Mouse (Mus musculus): ENCODE measurements at regions not wholly inside any gene's neighbourhood (a gene's known extent, or its start where the extent isn't known, plus 50 kb on each side); places are given as distances from the start of the nearest gene placed in this dataset.

DNA sequence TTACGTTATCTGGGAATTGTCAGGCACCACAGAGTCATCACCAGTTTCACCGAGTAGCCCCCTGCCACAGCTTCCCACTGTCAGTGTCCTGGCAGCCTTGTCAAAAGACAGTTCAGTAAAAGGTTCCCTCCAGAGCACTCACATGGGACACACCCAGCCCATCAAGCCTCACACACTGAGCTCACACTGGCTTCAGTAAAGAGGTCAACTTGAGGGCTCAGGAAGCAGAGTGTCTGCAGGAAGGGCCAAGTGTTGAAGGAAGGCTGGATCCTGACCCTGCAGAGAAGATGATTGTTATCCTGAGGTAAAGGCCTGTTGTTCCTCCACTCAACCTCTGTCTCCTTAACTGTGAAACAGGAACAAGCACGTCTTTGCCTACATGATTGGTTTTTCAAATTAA, 99.2 kb downstream of the Tbx19 start:
- Histone ChIP-seq H3K4me1 (ENCODE audit: control insufficient read depth, insufficient read depth, low read length) (no peaks in the 10 kb centered on the region), H3K4me3 (ENCODE audit: insufficient read depth, low read length) (no peak overlapping the region), H3K27ac (ENCODE audit: insufficient read depth, low read depth, low read length) (no peak overlapping the region)
- no peak for TF ChIP-seq CTCF (IDR thresholded peaks at IDR 0.05; ENCODE audit: low read depth, low read length)
- TF ChIP-seq POLR2A (IDR thresholded peaks at IDR 0.05; ENCODE audit: borderline replicate concordance, low read depth, low read length), result no peak

DNA sequence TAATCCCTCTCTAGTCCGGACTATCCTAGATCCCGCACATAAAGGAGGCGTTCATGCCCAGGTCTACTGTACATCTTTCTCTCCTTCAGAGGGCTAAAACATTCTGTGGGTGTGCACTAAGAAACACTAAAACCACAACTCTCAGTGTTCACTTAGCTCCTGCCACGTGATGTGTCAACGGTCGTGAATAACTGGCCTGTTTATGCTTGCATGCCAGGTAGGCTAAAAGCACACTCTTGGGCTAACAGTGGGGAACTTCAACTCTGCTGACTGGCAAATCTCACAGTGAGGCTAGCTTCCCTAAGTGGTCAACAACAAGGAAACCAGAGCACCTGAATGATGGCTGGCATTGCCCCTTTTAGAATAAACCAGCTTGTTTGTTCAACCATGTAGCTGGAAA, 106.3 kb downstream of the Tbx19 start:
- H3K4me3 ChIP-seq (ENCODE audit: insufficient read depth, low read length), result no peak overlapping the region
- TF ChIP-seq CTCF (IDR thresholded peaks at IDR 0.05; ENCODE audit: low read depth, low read length), result no peak
- TF ChIP-seq POLR2A (IDR thresholded peaks at IDR 0.05; ENCODE audit: borderline replicate concordance, low read depth, low read length), result no peak
- no peaks in the 10 kb centered on the region for H3K4me1 ChIP-seq (ENCODE audit: control insufficient read depth, insufficient read depth, low read length)
- no peak overlapping the region for H3K27ac ChIP-seq (ENCODE audit: insufficient read depth, low read depth, low read length)

DNA sequence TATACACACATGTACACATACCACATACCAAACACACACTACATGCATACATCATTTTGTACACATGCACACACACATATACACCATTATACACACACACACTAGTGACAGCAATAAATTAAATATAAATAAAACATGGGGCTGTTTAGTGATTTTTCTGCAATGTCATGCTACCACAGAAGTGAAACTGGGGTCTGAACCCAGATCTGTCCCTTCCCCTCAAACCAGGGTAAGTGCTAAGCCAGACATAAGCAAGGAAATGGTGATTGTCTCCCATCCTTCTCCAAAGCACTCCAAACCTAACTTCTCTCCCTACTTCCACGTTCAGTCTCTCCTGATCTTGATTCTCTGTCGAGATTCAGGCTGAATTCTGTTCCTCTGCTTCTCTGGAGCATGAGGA, 109.3 kb downstream of the Tbx19 start:
- Histone ChIP-seq H3K27ac (ENCODE audit: insufficient read depth, low read depth, low read length) (no peak overlapping the region), H3K4me1 (ENCODE audit: control insufficient read depth, insufficient read depth, low read length) (no peaks in the 10 kb centered on the region), H3K4me3 (ENCODE audit: insufficient read depth, low read length) (no peak overlapping the region)
- no peak for TF ChIP-seq CTCF (IDR thresholded peaks at IDR 0.05; ENCODE audit: low read depth, low read length)
- TF ChIP-seq POLR2A (IDR thresholded peaks at IDR 0.05; ENCODE audit: borderline replicate concordance, low read depth, low read length), result no peak

DNA sequence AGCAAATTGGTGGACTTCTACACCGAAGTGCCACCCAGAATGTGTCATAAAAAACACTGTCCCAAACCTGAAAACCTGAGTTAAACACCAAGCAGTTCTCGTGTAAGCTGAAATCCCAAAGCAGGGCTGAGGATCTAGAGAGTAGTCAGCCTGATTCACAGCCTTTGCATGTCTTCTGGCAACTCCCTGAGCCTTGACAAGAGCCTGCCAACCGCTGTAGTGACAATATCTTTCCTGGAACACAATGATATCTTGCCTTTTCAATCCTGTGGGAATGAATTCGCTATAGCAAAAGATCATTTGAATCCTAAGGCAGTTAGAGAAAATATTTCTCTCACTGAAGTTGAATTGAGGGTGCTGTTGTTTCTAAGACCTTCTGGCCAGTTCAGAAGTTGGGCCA, 110.4 kb downstream of the Tbx19 start:
- Histone ChIP-seq H3K4me3 (ENCODE audit: insufficient read depth, low read length) (no peak overlapping the region), H3K27ac (ENCODE audit: insufficient read depth, low read depth, low read length) (no peak overlapping the region), H3K4me1 (ENCODE audit: control insufficient read depth, insufficient read depth, low read length) (no peaks in the 10 kb centered on the region)
- no peak for TF ChIP-seq CTCF (IDR thresholded peaks at IDR 0.05; ENCODE audit: low read depth, low read length)
- TF ChIP-seq POLR2A (IDR thresholded peaks at IDR 0.05; ENCODE audit: borderline replicate concordance, low read depth, low read length), result no peak

DNA sequence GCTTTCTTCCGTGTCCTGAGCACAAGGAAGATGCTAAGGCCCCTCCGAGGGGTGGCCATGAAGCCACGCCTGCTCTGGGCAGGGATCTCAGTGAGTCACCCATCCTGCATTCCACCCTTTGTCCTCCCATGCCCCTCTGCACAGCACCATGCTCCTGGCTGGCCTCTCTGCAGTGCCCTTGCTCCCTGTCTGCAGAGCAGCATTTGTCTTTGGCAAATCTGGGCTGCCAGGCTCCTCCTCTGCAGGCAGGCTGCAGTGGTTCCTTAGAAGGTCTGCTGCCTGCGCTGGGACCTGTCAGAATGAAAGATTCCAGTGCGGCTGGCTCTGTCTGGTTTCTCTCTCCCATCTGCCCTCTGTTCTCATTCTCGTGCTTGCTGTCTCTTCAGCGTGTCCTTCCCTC, 111.3 kb upstream of the Xcl1 start:
- no peaks in the 10 kb centered on the region for H3K4me1 ChIP-seq (ENCODE audit: control insufficient read depth, insufficient read depth, low read length)
- no peak for TF ChIP-seq POLR2A (IDR thresholded peaks at IDR 0.05; ENCODE audit: borderline replicate concordance, low read depth, low read length)
- no peak for TF ChIP-seq CTCF (IDR thresholded peaks at IDR 0.05; ENCODE audit: low read depth, low read length)

GRCm38 (mm10) chr1:165046056-165046455, 110.7 kb upstream of the Xcl1 start:
- Histone ChIP-seq H3K27ac (ENCODE audit: insufficient read depth, low read depth, low read length) (no peak overlapping the region), H3K4me1 (ENCODE audit: control insufficient read depth, insufficient read depth, low read length) (no peaks in the 10 kb centered on the region)
- no peak for TF ChIP-seq POLR2A (IDR thresholded peaks at IDR 0.05; ENCODE audit: borderline replicate concordance, low read depth, low read length)
- TF ChIP-seq CTCF (IDR thresholded peaks at IDR 0.05; ENCODE audit: low read depth, low read length), result no peak

More for the DNA sequence above, 111.3 kb upstream of the Xcl1 start:
- Histone ChIP-seq H3K27ac (ENCODE audit: insufficient read depth, low read depth, low read length) (no peak overlapping the region), H3K4me3 (ENCODE audit: insufficient read depth, low read length) (no peak overlapping the region)

GRCm38 (mm10) chr1:165043361-165043760, 108.0 kb upstream of the Xcl1 start:
- H3K27ac ChIP-seq (ENCODE audit: insufficient read depth, low read depth, low read length), result no peak overlapping the region
- H3K4me1 ChIP-seq (ENCODE audit: control insufficient read depth, insufficient read depth, low read length), result no peaks in the 10 kb centered on the region
- TF ChIP-seq POLR2A (IDR thresholded peaks at IDR 0.05; ENCODE audit: borderline replicate concordance, low read depth, low read length), result no peak
- no peak for TF ChIP-seq CTCF (IDR thresholded peaks at IDR 0.05; ENCODE audit: low read depth, low read length)
- no peak overlapping the region for H3K4me3 ChIP-seq (ENCODE audit: insufficient read depth, low read length)

More at GRCm38 (mm10) chr1:165046056-165046455, 110.7 kb upstream of the Xcl1 start:
- no peak overlapping the region for H3K4me3 ChIP-seq (ENCODE audit: insufficient read depth, low read length)

DNA sequence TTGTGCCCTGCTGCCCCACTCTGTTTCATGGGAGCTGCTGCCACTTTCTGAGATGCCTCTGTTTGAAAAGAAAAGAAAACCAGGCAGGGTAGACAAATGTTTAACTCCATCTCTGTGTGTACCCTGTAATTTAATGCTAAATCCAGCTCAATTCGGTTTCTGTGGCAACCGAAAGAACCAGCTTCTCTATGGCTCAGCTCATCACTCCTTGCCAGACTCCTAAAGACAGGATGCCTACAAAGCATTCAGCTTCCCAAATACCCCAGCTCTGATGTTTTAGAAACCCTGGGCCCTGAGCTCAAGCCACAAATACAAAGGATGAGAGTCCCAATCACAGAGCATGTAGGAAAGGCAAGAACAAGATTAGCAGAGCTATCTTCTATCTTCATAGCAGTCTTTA, 106.8 kb upstream of the Xcl1 start:
- no peak overlapping the region for H3K27ac ChIP-seq (ENCODE audit: insufficient read depth, low read depth, low read length)
- TF ChIP-seq CTCF (IDR thresholded peaks at IDR 0.05; ENCODE audit: low read depth, low read length) (no peak), POLR2A (IDR thresholded peaks at IDR 0.05; ENCODE audit: borderline replicate concordance, low read depth, low read length) (no peak)
- H3K4me1 ChIP-seq (ENCODE audit: control insufficient read depth, insufficient read depth, low read length), result no peaks in the 10 kb centered on the region
- H3K4me3 ChIP-seq (ENCODE audit: insufficient read depth, low read length), result no peak overlapping the region

DNA sequence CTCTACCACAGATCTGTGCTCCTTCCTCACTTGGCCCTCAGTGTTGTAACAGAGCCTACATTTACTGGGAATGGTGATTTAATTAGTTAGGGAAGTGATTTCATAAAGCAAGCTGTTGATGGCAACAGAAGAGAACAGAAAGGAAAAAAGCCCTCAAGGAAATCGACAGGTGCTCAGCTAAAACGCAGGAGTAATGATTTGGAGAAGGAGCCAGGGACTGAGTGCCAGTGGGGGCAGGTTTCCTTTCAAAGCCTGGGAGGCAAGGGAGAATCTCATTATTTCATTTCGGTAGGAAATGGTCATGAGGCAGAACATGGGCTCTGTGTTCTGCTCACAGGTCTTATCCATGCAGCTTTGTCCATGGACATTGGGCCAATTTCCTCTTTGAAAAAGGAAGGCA, 101.3 kb upstream of the Xcl1 start:
- Histone ChIP-seq H3K4me3 (ENCODE audit: insufficient read depth, low read length) (no peak overlapping the region), H3K4me1 (ENCODE audit: control insufficient read depth, insufficient read depth, low read length) (no peaks in the 10 kb centered on the region), H3K27ac (ENCODE audit: insufficient read depth, low read depth, low read length) (no peak overlapping the region)
- TF ChIP-seq POLR2A (IDR thresholded peaks at IDR 0.05; ENCODE audit: borderline replicate concordance, low read depth, low read length), result no peak
- no peak for TF ChIP-seq CTCF (IDR thresholded peaks at IDR 0.05; ENCODE audit: low read depth, low read length)

- Histone ChIP-seq H3K27ac (ENCODE audit: insufficient read depth, low read depth, low read length) (no peak overlapping the region), H3K4me1 (ENCODE audit: control insufficient read depth, insufficient read depth, low read length) (no peaks in the 10 kb centered on the region), H3K4me3 (ENCODE audit: insufficient read depth, low read length) (no peak overlapping the region)
- TF ChIP-seq POLR2A (IDR thresholded peaks at IDR 0.05; ENCODE audit: borderline replicate concordance, low read depth, low read length) (no peak), CTCF (IDR thresholded peaks at IDR 0.05; ENCODE audit: low read depth, low read length) (no peak)
These were observed 100.3 kb upstream of the Xcl1 start for GRCm38 (mm10) chr1:165035618-165036017.

Measured in bone marrow macrophage, adult 2 months (primary cell).